Mouse (Mus musculus) lung, postnatal 0 days (tissue): ENCODE measurements at regions not wholly inside any gene's neighbourhood (a gene's known extent, or its start where the extent isn't known, plus 50 kb on each side); places are given as distances from the start of the nearest gene placed in this dataset.

Source experiments
- CTCF ChIP-seq: IDR thresholded peaks from 2 replicates; pipeline ENCODE4 v1.5.1; 2016; ENCODE audit warnings: antibody characterized with exemption, mild to moderate bottlenecking
- EP300 ChIP-seq: IDR thresholded peaks from 2 replicates; pipeline ENCODE4 v1.6.1; 2016; ENCODE audit warnings: antibody characterized with exemption, mild to moderate bottlenecking, control low read depth

DNA sequence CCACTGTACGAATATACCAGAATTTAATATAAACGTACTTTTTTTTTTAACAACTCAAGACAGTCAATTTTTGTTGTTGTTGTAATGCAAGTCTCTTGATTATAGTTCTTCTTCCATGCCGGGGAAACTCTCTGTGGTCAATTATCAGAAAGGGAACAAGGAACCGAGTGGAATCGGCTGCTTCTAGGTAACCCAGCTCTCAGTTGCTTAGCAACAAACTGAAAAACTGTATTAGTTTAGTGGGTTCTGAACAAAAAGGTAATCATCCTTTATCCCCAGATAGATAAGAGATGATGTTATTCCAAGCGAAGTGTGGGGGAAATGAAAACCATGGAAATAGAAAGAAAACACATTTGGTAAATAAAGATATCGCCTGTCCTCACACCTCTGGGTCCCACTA lies 57.9 kb upstream of the Sfmbt2 start:
- no peak for TF ChIP-seq CTCF
- no peak for TF ChIP-seq EP300
